Mouse (Mus musculus): Measurements from ENCODE around the gene St5.

The St5 gene

GRCm38 (mm10) chr7:109609565-109610345, 93.7 kb downstream of the St5 start:
- no peak for DNase-seq (ENCODE audit: low spot score in 2 of 2)

DNA sequence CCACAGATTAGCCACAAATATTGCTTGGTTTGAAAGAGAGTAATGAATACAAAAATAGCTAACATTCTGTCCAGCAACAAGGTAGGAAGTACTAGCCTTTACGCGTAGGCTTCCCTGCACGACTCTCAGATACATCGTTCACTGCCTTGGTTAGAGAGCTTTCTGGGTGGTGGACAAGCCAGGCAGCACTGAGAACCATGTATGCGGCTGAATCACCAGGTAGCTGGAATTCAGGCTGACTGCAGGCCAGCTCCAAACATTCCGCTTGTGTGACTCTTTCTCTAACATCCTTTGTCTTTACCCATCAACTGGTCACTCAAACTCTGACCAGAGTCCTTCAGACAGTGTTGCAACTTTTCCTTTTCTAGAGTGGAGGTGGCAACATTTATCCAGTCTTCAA, 94.6 kb downstream of the St5 start:
- DNase-seq (ENCODE audit: low spot score in 2 of 2) = no peak

- DNase-seq (ENCODE audit: low spot score in 2 of 2) = peak; percentile 31 to 60
Measured at GRCm38 (mm10) chr7:109606994-109607610, 96.3 kb downstream of the St5 start.

GRCm38 (mm10) chr7:109602562-109602961, 100.8 kb downstream of the St5 start:
- DNase-seq (ENCODE audit: low spot score in 2 of 2) = peak in 1 of 2 experiments; percentile 52

- no peak for DNase-seq (ENCODE audit: low spot score in 2 of 2)
Measured at GRCm38 (mm10) chr7:109602022-109602421, 101.4 kb downstream of the St5 start.

DNA sequence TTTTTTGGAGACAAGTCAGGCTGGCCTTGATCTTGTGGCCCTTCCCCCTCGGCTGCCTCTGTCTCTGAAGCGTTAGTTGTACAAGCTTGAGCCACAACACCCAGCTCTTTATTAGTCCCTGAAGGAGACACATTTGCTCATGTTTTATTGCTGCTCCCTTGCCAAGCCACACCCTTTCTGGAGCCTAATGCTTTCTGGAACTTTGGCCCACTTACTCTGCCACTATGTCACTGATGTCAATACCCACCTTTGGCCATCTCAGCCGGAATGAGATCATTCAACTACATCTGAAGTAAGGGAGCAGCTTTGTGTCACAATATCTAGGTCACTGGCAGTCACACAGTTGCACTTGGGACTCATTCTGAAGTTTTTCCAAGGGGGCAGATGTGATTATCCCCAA, 102.7 kb downstream of the St5 start:
- DNase-seq (ENCODE audit: low spot score in 2 of 2) = peak; percentile 60 to 79

- DNase-seq (ENCODE audit: low spot score in 2 of 2) = no peak
Measured at GRCm38 (mm10) chr7:109599998-109600397, 103.4 kb downstream of the St5 start.

GRCm38 (mm10) chr7:109594845-109595531, 108.4 kb downstream of the St5 start:
- no peak for DNase-seq (ENCODE audit: low spot score in 2 of 2)

GRCm38 (mm10) chr7:109593992-109594391, 109.4 kb downstream of the St5 start:
- DNase-seq (ENCODE audit: low spot score in 2 of 2) = no peak

DNA sequence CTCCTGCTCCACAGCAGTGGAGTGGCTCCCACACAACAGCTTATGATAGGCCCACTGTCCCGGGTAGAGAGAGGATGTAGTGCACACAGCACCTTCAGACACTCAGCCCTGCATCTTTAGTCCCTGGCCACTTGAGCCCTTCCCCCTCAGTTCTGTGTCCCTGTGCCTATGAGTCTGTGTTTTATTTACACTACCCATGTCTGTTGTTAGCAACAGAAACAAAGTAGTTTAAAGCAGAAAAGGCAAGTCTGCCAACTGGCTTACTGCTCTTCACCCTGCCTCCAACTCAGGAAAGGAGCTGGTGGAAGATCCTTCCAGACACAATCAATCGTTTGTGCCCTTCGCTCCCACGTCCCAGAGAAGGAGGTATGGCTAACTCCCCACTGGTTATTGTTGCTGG, 111.2 kb downstream of the St5 start:
- peak in 1 of 2 experiments; percentile 55 for DNase-seq (ENCODE audit: low spot score in 2 of 2)

DNA sequence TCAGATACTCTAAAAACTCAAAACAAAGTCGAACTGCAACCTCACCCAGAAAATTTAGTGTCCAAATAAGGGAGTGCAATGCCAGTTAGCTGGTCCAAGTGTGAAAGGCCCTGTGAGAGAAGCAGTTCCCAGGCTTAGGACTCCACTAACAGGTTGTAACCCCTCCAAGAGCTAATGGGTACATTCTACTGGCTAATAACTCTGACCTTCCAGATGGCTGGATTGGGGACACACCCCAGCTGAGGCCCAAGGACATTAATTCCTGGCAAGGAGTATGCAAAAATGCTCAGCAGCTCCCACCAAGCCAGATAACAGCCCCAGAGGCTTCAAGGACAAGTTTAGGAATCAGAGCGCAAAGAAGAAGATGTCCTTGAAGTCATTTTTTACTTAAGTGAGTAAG, 112.8 kb downstream of the St5 start:
- peak; percentile 60 to 67 for DNase-seq (ENCODE audit: low spot score in 2 of 2)

GRCm38 (mm10) chr7:109588990-109589389, 114.4 kb downstream of the St5 start:
- no peak for DNase-seq (ENCODE audit: low spot score in 2 of 2)

DNA sequence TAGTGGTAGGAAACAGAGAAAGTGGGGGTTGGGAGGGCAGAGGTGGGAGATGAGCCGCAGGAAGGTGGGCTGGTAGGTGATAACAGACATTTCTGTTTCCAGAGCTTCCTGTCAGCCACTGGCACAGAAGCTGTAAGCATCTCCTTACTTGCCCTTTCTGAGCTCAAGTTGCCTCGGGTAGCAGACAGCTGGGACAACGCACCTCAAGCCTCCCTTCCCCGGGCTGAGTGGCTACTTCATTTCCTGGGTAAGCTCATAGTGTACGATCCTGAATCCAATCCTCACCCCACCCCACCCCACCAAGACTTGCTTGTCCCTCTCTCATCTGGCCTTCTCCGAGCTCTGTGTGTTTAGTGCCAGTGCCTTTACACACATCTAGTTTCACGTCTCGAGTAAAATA, 115.3 kb downstream of the St5 start:
- no peak for DNase-seq (ENCODE audit: low spot score in 2 of 2)

- peak in 1 of 2 experiments; percentile 32 for DNase-seq (ENCODE audit: low spot score in 2 of 2)
Measured at GRCm38 (mm10) chr7:109584467-109584866, 118.9 kb downstream of the St5 start.

- DNase-seq (ENCODE audit: low spot score in 2 of 2) = no peak
Measured at GRCm38 (mm10) chr7:109580489-109580888, 122.9 kb downstream of the St5 start.

GRCm38 (mm10) chr7:109579585-109580307, 123.7 kb downstream of the St5 start:
- no peak for DNase-seq (ENCODE audit: low spot score in 2 of 2)

DNA sequence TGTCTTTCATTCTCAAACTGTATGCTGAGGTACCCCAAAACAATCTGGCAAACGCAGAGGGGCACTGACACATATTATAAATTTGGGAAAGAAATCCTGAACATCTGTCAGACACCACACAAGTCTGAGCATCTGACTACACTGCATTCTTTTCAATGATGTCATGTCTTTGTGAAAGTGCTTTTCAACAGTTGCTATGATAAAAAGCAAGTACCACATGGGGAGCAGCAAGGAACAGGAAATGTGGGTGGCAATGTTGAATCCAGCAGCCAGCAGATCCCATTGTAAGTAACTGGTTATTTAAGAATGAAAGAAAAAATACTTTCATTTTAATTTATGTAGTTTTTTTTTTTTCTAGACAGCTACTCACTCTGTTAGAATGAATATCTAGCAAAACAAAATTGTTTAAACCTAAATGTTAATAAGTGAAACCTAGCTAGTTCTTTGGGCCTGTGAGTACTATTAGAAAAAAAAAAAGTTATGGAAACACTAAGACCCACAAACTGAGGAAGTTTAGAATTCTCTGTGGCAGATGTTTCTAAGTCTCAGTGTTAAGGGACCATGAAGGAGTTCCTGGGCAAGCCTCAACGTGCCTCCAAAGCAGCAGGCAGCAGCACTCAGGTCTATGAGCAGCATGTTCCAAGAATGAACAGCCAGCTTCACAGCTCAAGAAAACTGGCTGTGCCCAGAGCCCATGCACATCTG, 124.4 kb downstream of the St5 start:
- no peak for DNase-seq (ENCODE audit: low spot score in 2 of 2)

DNA sequence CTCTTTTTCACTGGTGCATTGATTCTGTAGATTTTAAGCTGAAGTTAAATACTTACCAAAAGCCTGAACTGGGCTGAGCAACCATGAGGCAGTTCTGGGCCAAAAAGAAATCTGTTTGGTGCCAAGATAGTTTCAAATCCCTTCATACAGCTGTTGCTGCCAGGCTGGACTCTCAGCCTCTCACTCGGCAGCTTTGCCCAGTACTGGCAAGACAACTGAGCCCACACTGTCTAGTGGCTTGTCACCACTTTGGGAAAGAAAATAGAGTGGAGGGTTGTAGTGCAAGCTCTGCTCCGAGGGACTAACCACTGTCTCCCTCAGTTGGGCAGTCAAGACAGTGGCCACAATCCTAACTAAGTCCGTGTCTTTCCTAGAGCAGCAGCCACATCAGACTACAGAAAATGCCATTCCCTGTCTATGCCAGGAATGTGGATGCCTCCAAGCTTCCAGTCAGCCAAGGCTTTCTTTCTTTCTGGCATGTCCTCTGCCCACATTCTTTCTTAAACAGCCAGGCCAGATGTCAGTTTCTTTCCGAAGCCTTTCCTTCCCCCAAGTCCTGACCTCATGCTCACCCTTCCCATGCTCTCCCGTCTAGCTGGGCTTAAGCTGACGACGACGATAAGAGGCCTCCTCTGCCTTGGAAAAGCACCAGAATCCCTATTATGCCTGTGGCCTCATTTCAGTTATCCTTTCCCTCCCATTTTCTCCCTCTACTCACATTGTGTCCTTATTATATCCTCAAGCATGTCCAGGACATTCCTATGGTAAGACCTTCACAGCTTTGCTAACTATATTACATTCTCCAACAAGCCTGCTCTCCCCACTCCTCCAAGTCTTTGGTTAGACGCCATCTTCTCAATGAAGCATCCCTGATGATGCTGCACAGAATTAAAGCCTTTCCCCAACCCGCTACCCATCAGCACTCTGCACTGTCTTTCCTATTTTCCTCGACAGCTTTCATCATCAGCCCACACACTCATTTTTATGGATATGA, 126.8 kb downstream of the St5 start:
- DNase-seq (ENCODE audit: low spot score in 2 of 2) = peak; percentile 57 to 67

- peak in 1 of 2 experiments; percentile 31 for DNase-seq (ENCODE audit: low spot score in 2 of 2)
Measured at GRCm38 (mm10) chr7:109574166-109574565, 129.2 kb downstream of the St5 start.

DNA sequence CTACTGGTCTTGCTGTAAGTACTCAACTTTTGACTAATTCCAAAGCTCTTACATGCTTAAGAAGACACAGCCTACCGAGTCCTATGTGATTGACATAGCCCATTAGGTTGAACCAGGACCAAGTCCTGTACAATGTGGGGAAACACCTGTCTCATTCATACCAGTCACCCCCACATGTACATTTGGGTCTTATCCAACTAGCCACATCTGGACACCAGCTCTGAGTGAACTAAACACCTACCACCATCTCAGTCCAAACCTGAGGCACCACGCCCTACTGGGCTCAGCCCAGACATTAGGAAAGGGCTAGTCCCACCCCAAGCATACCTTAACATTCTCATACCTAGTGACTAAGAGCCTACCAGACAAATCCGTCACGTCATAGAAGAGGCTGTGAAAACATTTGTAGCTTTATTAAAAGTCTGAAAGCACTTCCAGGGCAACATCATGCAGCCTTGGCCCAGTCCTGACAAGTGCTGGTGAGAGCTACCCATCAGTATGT, 135.0 kb downstream of the St5 start:
- no peak for DNase-seq (ENCODE audit: low spot score in 2 of 2)

Measured in heart, adult 9 months (tissue).